Mouse (Mus musculus): ENCODE measurements around the gene Dhh. TPM values are rescaled to one million over a fixed set of nuclear protein-coding genes. Genes with fewer than 3 reads are reported as not detected.

Dhh gene
- not detected in 2 replicates for total RNA-seq (2012; rRNA removed)
- total RNA-seq (2014; rRNA removed), result not detected in 2 replicates
- not detected in 2 replicates for polyA plus RNA-seq (2012; ENCODE audit: insufficient read length, low read depth)

DNA sequence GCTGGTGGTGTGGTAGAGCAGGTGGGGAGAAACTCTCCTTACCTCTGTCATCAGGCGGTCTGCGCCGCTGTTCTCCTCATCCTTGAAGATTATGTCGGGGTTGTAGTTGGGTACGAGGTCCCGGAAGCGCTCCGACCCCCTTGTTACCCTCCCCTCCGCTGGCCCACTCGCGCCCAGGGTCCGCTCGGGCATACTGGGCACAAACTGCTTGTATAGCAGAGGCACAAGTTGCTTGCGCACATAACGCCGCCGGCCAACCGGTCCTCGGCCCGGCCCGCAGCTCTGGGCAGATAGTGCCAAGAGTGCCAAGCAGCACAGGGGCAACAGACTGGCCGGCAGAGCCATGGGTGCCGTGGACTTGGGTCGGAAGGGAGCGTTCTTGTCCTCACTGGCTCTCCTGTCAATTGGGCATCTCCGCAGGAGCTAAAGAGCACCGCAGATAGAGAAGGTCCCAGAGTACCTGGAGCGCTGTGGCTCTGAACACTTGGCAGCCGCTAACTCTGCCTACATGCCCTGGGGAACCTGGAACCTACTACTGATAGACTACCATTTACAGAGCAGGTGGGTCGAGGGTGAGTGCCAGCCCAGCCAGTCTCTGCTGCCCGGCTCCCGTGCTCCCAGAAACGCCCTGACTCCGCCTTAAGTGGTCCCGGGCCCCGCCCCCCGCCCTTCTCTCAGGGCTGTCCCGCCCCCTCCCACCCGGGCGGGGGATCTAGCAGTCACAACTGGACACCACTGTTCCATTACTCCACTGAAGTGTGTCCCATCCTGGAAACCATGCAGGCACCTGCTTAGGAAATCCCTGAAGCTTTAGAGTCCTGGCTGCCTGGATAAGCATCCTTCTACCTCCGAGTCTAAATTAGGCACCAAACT lies at the start of gene Dhh:
TSS of gene Dhh (minus strand) at position 613 of the 873 bp plus-strand sequence.
- Histone ChIP-seq H3K9ac (ENCODE audit: insufficient read depth, low read depth) (no peak within 1 kb of the TSS), H3K27ac (ENCODE audit: insufficient read depth, low read depth) (no peak within 1 kb of the TSS), H3K9me3 (replicated peaks; ENCODE audit: low read length) (peaks cover 6% of the 10 kb centered on the region), H3K36me3 (replicated peaks in 1 of 2; ENCODE audit: control insufficient read depth in 1 of 2, insufficient read depth in 1 of 2, low read length in 1 of 2) (peaks cover 0 to 7% of the 10 kb centered on the region in 2 experiments), H3K79me2 (replicated peaks; ENCODE audit: control insufficient read depth, extremely low read depth, insufficient read depth, poor library complexity, severe bottlenecking) (no peaks in the 10 kb centered on the region), H3K4me1 (ENCODE audit: control insufficient read depth in 1 of 2, insufficient read depth in 2 of 2) (peaks cover 6 to 8% of the 10 kb centered on the region in 2 experiments; a peak in 3 of 4 replicates), H3K4me3 (replicated peaks in 1 of 3; ENCODE audit: low read depth in 2 of 3, low read length in 2 of 3, poor library complexity in 1 of 3) (no peak within 1 kb of the TSS), H3K4me2 (ENCODE audit: insufficient read depth, low read depth, poor library complexity, severe bottlenecking) (no peak within 1 kb of the TSS), H3K27me3 (replicated peaks) (peaks cover 3% of the 10 kb centered on the region)
- in situ Hi-C loops (cut with MboI; ENCODE audit: low pct_ligation_motif_present, low pct_unique_long_range_greater_than_20kb, low sequenced_read_pairs), result no loop called here
- TF ChIP-seq KAT2A (IDR thresholded peaks at IDR 0.05; ENCODE audit: insufficient replicate concordance, low read length) (no peak), GABPA (IDR thresholded peaks at IDR 0.05; ENCODE audit: insufficient replicate concordance, low read depth, low read length) (no peak), CTCF (conservative IDR thresholded peaks at IDR 0.05 in 1 of 2, IDR thresholded peaks at IDR 0.05 in 1 of 2; ENCODE audit: low read depth in 2 of 2, low read length in 2 of 2) (no peak), MYC (IDR thresholded peaks at IDR 0.05; ENCODE audit: low read depth, low read length) (no peak), USF2 (conservative IDR thresholded peaks at IDR 0.05; ENCODE audit: low read depth, low read length) (no peak), MXI1 (IDR thresholded peaks at IDR 0.05; ENCODE audit: low read depth, low read length) (no peak), ZNF384 (IDR thresholded peaks at IDR 0.05; ENCODE audit: low read depth, low read length) (no peak), CHD2 (IDR thresholded peaks at IDR 0.05; ENCODE audit: low read length) (no peak), HCFC1 (IDR thresholded peaks at IDR 0.05; ENCODE audit: low read depth, low read length) (no peak), MAFK (IDR thresholded peaks at IDR 0.05; ENCODE audit: insufficient replicate concordance, low read length) (no peak)
- dilution Hi-C loops (cut with MboI; ENCODE audit: extremely low pct_ligation_motif_present, extremely low pct_unique_long_range_greater_than_20kb, low sequenced_read_pairs), result no loop called here
- DNase-seq (ENCODE audit: extremely low read depth), result no peak

DNA sequence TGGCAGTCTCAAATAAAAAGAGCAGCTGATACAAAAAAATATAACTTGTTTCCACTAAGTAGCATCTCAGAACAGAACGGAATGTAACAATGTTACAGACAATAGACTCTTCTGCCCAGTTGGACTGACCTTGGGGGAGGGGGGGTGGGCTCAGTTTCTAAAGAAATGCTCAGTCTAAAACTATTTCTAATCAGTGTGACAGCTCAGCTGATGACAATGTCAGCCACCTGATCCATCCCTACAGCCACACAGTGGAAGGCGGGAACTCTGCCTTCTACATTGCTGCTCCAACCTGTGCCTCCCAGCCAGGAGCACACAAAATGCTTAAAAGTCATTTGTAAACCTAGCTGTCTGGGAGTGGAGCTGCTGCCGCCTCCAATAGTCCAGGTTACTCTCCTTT lies 49.5 kb upstream of the Dhh start:
- in situ Hi-C loops (cut with MboI; ENCODE audit: low pct_ligation_motif_present, low pct_unique_long_range_greater_than_20kb, low sequenced_read_pairs), result loop anchor here (25.0 kb wide), 2 partner anchors 1286 to 1361 kb away; no protein-coding TSS in a partner anchor

More for the DNA sequence above, 49.5 kb upstream of the Dhh start:
- H3K9ac ChIP-seq (ENCODE audit: insufficient read depth, low read depth), result no peak overlapping the region
- H3K4me2 ChIP-seq (ENCODE audit: insufficient read depth, low read depth, poor library complexity, severe bottlenecking), result no peak overlapping the region
- no peak overlapping the region for H3K27ac ChIP-seq (ENCODE audit: insufficient read depth, low read depth)
- peaks cover 3 to 8% of the 10 kb centered on the region in 2 experiments; a peak in 3 of 4 replicates for H3K4me1 ChIP-seq (ENCODE audit: control insufficient read depth in 1 of 2, insufficient read depth in 2 of 2)
- dilution Hi-C loops (cut with MboI; ENCODE audit: extremely low pct_ligation_motif_present, extremely low pct_unique_long_range_greater_than_20kb, low sequenced_read_pairs), result no loop called here
- H3K36me3 ChIP-seq (replicated peaks in 1 of 2; ENCODE audit: control insufficient read depth in 1 of 2, insufficient read depth in 1 of 2, low read length in 1 of 2), result peaks cover 8 to 27% of the 10 kb centered on the region in 2 experiments
- no peaks in the 10 kb centered on the region for H3K9me3 ChIP-seq (replicated peaks; ENCODE audit: low read length)
- peaks cover 6% of the 10 kb centered on the region; the same call in 1 of the 2 replicates for H3K79me2 ChIP-seq (replicated peaks; ENCODE audit: control insufficient read depth, extremely low read depth, insufficient read depth, poor library complexity, severe bottlenecking)
- H3K4me3 ChIP-seq (replicated peaks in 1 of 3; ENCODE audit: low read depth in 2 of 3, low read length in 2 of 3, poor library complexity in 1 of 3), result no peak overlapping the region
- TF ChIP-seq ZKSCAN1 (IDR thresholded peaks at IDR 0.05; ENCODE audit: borderline replicate concordance, low read depth, low read length) (no peak), CHD2 (IDR thresholded peaks at IDR 0.05; ENCODE audit: low read length) (no peak), SIN3A (IDR thresholded peaks at IDR 0.05; ENCODE audit: low read length) (no peak), NRF1 (IDR thresholded peaks at IDR 0.05; ENCODE audit: low read depth, low read length) (no peak), NELFE (IDR thresholded peaks at IDR 0.05; ENCODE audit: low read depth, low read length) (no peak), JUND (conservative IDR thresholded peaks at IDR 0.05; ENCODE audit: low read depth, low read length) (no peak), CTCF (conservative IDR thresholded peaks at IDR 0.05 in 1 of 2, IDR thresholded peaks at IDR 0.05 in 1 of 2; ENCODE audit: low read depth in 2 of 2, low read length in 2 of 2) (no peak), MAZ (IDR thresholded peaks at IDR 0.05; ENCODE audit: low read depth, low read length) (no peak), MYC (IDR thresholded peaks at IDR 0.05; ENCODE audit: low read depth, low read length) (no peak), PAX5 (IDR thresholded peaks at IDR 0.05; ENCODE audit: low read length) (no peak), TBP (conservative IDR thresholded peaks at IDR 0.05; ENCODE audit: low read depth, low read length) (no peak), KAT2A (IDR thresholded peaks at IDR 0.05; ENCODE audit: insufficient replicate concordance, low read length) (no peak)
- no peak for DNase-seq (ENCODE audit: extremely low read depth)
- no peaks in the 10 kb centered on the region for H3K27me3 ChIP-seq (replicated peaks)

All from CH12.LX (cell line).